ENCODE assay signal across 8 mouse cellular contexts in the genomic region with DNA sequence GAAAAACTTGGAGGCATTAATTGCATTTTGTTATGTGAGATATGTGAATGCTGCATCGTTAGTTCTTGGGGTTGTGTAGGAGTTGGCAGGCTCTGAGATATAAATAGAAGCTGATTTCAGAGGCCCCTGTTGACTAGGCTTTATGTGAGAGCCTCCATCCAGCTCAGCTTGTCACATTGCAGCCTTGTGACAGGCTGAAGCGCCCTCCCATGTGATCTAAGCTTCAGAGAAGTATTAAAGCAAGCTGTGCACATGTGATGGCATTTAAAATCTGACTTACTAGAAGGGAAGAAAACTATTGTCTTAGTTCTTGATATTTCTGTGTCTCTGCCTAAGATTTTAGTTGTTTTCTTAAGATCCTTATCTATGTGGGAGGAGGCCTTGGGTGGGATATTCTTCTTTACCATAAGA. TPM values are rescaled to one million over a fixed set of nuclear protein-coding genes. Genes with fewer than 3 reads are reported as not detected.
DNase-seq lines count a peak whose midpoint lies in the region; ATAC-seq lines count a peak whose summit lies in the region.

No protein-coding gene starts in this region.

- H3K27ac ChIP-seq in forebrain, embryonic 15.5 days (replicated peaks), result peak overlapping the region; percentile 49
- H3K27ac ChIP-seq in neural tube, embryonic 13.5 days (replicated peaks), result peak overlapping the region; percentile 52; the same call in 1 of the 2 replicates

- H3K27me3 ChIP-seq in forebrain, embryonic 15.5 days, result no peaks in the 10 kb centered on the region
- H3K27me3 ChIP-seq in neural tube, embryonic 13.5 days, result no peaks in the 10 kb centered on the region

- no peaks in the 10 kb centered on the region for H3K9me3 ChIP-seq in forebrain, embryonic 15.5 days
- H3K9me3 ChIP-seq in neural tube, embryonic 13.5 days, result no peaks in the 10 kb centered on the region

- H3K4me1 ChIP-seq in forebrain, embryonic 15.5 days, result peaks cover 36% of the 10 kb centered on the region
- peaks cover 28% of the 10 kb centered on the region for H3K4me1 ChIP-seq in neural tube, embryonic 13.5 days (replicated peaks)

- peak; percentile 5; the same call in 1 of the 2 replicates for ATAC-seq in forebrain, embryonic 15.5 days (replicated peaks)
- no peak for ATAC-seq in neural tube, embryonic 13.5 days (ENCODE audit: low read depth)

- intact Hi-C loops in heart, postnatal 25 days (cut with DNase I), result loop anchor here (5.0 to 10.0 kb wide), 3 partner anchors 127 to 291 kb away; partner anchors contain the start of gene Gda

- 0% methylated on average over 2 of the region's 2 CpGs for WGBS in forebrain, embryonic 15.5 days
- 0% methylated on average over 2 of the region's 2 CpGs for WGBS in neural tube, embryonic 13.5 days

- peak overlapping the region; percentile 67 for H3K4me3 ChIP-seq in forebrain, embryonic 15.5 days
- peak overlapping the region; percentile 96 for H3K4me3 ChIP-seq in neural tube, embryonic 13.5 days

- DNase-seq in MEL-GATA-1-ER (ENCODE audit: extremely low read depth, low read depth), result peak; percentile 76
- DNase-seq in cerebellum, adult 11-12 months, result peak; percentile 78
- peak; percentile 38 for DNase-seq in heart, postnatal 25 days (ENCODE audit: low spot score)
- DNase-seq in layer of hippocampus, adult 18-20 months (ENCODE audit: low spot score in 2 of 2), result peak; percentile 72 to 87
- DNase-seq in lung, adult 18-20 months, result peak; percentile 67 to 74
- peak; percentile 81 for DNase-seq in thymus, postnatal 0 days (ENCODE audit: low spot score)

- peak overlapping the region; percentile 63 for H3K4me2 ChIP-seq in forebrain, embryonic 15.5 days (replicated peaks)
- H3K4me2 ChIP-seq in neural tube, embryonic 13.5 days, result peak overlapping the region; percentile 91

- H3K9ac ChIP-seq in forebrain, embryonic 15.5 days (replicated peaks), result peak overlapping the region; percentile 58
- H3K9ac ChIP-seq in neural tube, embryonic 13.5 days, result peak overlapping the region; percentile 100

- peaks cover 17% of the 10 kb centered on the region for H3K36me3 ChIP-seq in forebrain, embryonic 15.5 days
- peaks cover 21% of the 10 kb centered on the region for H3K36me3 ChIP-seq in neural tube, embryonic 13.5 days

RNA-seq across cellular contexts. Expression of gene Zfand5, which starts 2.1 kb away (rescaled TPM):
- polyA plus RNA-seq in forebrain, embryonic 15.5 days (2015; fragmentation: Nextera tagmentation; extraction: Ambion mirVana), result 153 and 164 TPM in 2 replicates
- total RNA-seq in heart, postnatal 25 days (2021), result 100 to 1,000 TPM; 114 to 126 TPM
- 100 to 1,000 TPM; 140 to 143 TPM for total RNA-seq in layer of hippocampus, adult 18-20 months (2021)
- 186 and 190 TPM in 2 replicates for polyA plus RNA-seq in neural tube, embryonic 13.5 days (2015; fragmentation: Nextera tagmentation; extraction: Ambion mirVana)
- polyA plus RNA-seq in thymus, postnatal 0 days (2015; fragmentation: Nextera tagmentation; extraction: Ambion mirVana), result 82.6 and 94.9 TPM in 2 replicates
